Mouse (Mus musculus): ENCODE results near the gene Lrp11. TPM values are rescaled to one million over a fixed set of nuclear protein-coding genes. Genes with fewer than 3 reads are reported as not detected.

Gene Lrp11
- polyA plus RNA-seq, 1 experiment from 2014 or later = 0.52 TPM

GRCm38 (mm10) chr10:7623861-7624518 lies 34.4 kb downstream of the Lrp11 start:
- DNase-seq (no peak), ATAC-seq (ENCODE audit: low read depth) (no peak)
- H3K4me3 ChIP-seq (replicated peaks) = no peak overlapping the region
- no peak overlapping the region for H3K9ac ChIP-seq
- peaks cover 5% of the 10 kb centered on the region for H3K36me3 ChIP-seq
- 81% methylated on average over 3 of the region's 3 CpGs for WGBS (ENCODE audit: insufficient replicate concordance)
- H3K4me1 ChIP-seq (replicated peaks) = no peaks in the 10 kb centered on the region
- H3K27me3 ChIP-seq = no peaks in the 10 kb centered on the region
- H3K4me2 ChIP-seq = no peak overlapping the region
- H3K9me3 ChIP-seq (replicated peaks) = no peaks in the 10 kb centered on the region
- H3K27ac ChIP-seq = no peak overlapping the region

GRCm38 (mm10) chr10:7629092-7629491 lies 39.5 kb downstream of the Lrp11 start:
- H3K4me1 ChIP-seq (replicated peaks) = no peaks in the 10 kb centered on the region
- H3K27ac ChIP-seq = no peak overlapping the region
- DNase-seq = no peak
- H3K9me3 ChIP-seq (replicated peaks) = no peaks in the 10 kb centered on the region
- ATAC-seq (ENCODE audit: low read depth) = no peak
- H3K9ac ChIP-seq = no peak overlapping the region
- H3K36me3 ChIP-seq = peaks cover 38% of the 10 kb centered on the region
- no peak overlapping the region for H3K4me3 ChIP-seq (replicated peaks)
- no peak overlapping the region for H3K4me2 ChIP-seq
- H3K27me3 ChIP-seq = no peaks in the 10 kb centered on the region
- WGBS (ENCODE audit: insufficient replicate concordance) = 87% methylated on average over 4 of the region's 4 CpGs

GRCm38 (mm10) chr10:7630286-7630685 lies 40.7 kb downstream of the Lrp11 start:
- H3K4me3 ChIP-seq (replicated peaks) = no peak overlapping the region
- peaks cover 38% of the 10 kb centered on the region for H3K36me3 ChIP-seq
- H3K27me3 ChIP-seq = no peaks in the 10 kb centered on the region
- 87% methylated on average over 5 of the region's 5 CpGs for WGBS (ENCODE audit: insufficient replicate concordance)
- no peaks in the 10 kb centered on the region for H3K9me3 ChIP-seq (replicated peaks)
- no peak overlapping the region for H3K4me2 ChIP-seq
- no peaks in the 10 kb centered on the region for H3K4me1 ChIP-seq (replicated peaks)
- ATAC-seq (ENCODE audit: low read depth) (no peak), DNase-seq (no peak)
- no peak overlapping the region for H3K9ac ChIP-seq
- H3K27ac ChIP-seq = no peak overlapping the region

GRCm38 (mm10) chr10:7630951-7631720 lies 41.5 kb downstream of the Lrp11 start:
- ATAC-seq (ENCODE audit: low read depth) (no peak), DNase-seq (no peak)
- 75% methylated on average over 16 of the region's 16 CpGs for WGBS (ENCODE audit: insufficient replicate concordance)
- Histone ChIP-seq H3K4me1 (replicated peaks) (no peaks in the 10 kb centered on the region), H3K36me3 (peaks cover 38% of the 10 kb centered on the region), H3K4me3 (replicated peaks) (no peak overlapping the region), H3K27ac (no peak overlapping the region), H3K4me2 (no peak overlapping the region), H3K9me3 (replicated peaks) (no peaks in the 10 kb centered on the region), H3K27me3 (no peaks in the 10 kb centered on the region), H3K9ac (no peak overlapping the region)

- ATAC-seq (ENCODE audit: low read depth) (no peak), DNase-seq (no peak)
- H3K27ac ChIP-seq = no peak overlapping the region
- H3K27me3 ChIP-seq = no peaks in the 10 kb centered on the region
- H3K36me3 ChIP-seq = peaks cover 78% of the 10 kb centered on the region
- H3K4me2 ChIP-seq = no peak overlapping the region
- no peaks in the 10 kb centered on the region for H3K4me1 ChIP-seq (replicated peaks)
- 93% methylated on average over 12 of the region's 12 CpGs for WGBS (ENCODE audit: insufficient replicate concordance)
- no peaks in the 10 kb centered on the region for H3K9me3 ChIP-seq (replicated peaks)
- no peak overlapping the region for H3K4me3 ChIP-seq (replicated peaks)
- no peak overlapping the region for H3K9ac ChIP-seq
Observed at GRCm38 (mm10) chr10:7640366-7640765, 50.8 kb downstream of the Lrp11 start.

GRCm38 (mm10) chr10:7645911-7646310 lies 56.3 kb downstream of the Lrp11 start:
- Histone ChIP-seq H3K4me2 (no peak overlapping the region), H3K4me1 (replicated peaks) (no peaks in the 10 kb centered on the region), H3K27ac (no peak overlapping the region), H3K36me3 (peaks cover 70% of the 10 kb centered on the region), H3K4me3 (replicated peaks) (no peak overlapping the region), H3K9ac (no peak overlapping the region), H3K9me3 (replicated peaks) (no peaks in the 10 kb centered on the region), H3K27me3 (no peaks in the 10 kb centered on the region)
- DNase-seq = no peak
- WGBS (ENCODE audit: insufficient replicate concordance) = 73% methylated on average over 2 of the region's 2 CpGs
- ATAC-seq (ENCODE audit: low read depth) = no peak

GRCm38 (mm10) chr10:7649059-7649458 lies 59.5 kb downstream of the Lrp11 start:
- Histone ChIP-seq H3K4me3 (replicated peaks) (no peak overlapping the region), H3K4me2 (no peak overlapping the region), H3K9ac (no peak overlapping the region), H3K9me3 (replicated peaks) (no peaks in the 10 kb centered on the region), H3K27me3 (no peaks in the 10 kb centered on the region), H3K36me3 (peaks cover 44% of the 10 kb centered on the region), H3K27ac (no peak overlapping the region), H3K4me1 (replicated peaks) (no peaks in the 10 kb centered on the region)
- ATAC-seq (ENCODE audit: low read depth) = no peak
- WGBS (ENCODE audit: insufficient replicate concordance) = 86% methylated on average over 4 of the region's 4 CpGs
- no peak for DNase-seq

GRCm38 (mm10) chr10:7651057-7651456 lies 61.5 kb downstream of the Lrp11 start:
- 92% methylated on average over 2 of the region's 2 CpGs for WGBS (ENCODE audit: insufficient replicate concordance)
- Histone ChIP-seq H3K9me3 (replicated peaks) (no peaks in the 10 kb centered on the region), H3K9ac (no peak overlapping the region), H3K4me2 (no peak overlapping the region), H3K4me3 (replicated peaks) (no peak overlapping the region), H3K36me3 (peaks cover 41% of the 10 kb centered on the region), H3K27me3 (no peaks in the 10 kb centered on the region), H3K27ac (no peak overlapping the region), H3K4me1 (replicated peaks) (0 out of 2 replicates have a peak, but pooled peaks cover 5% of the 10 kb centered on the region)
- no peak for DNase-seq
- ATAC-seq (ENCODE audit: low read depth) = no peak

GRCm38 (mm10) chr10:7662471-7663141 lies 73.0 kb downstream of the Lrp11 start:
- peak; percentile 75 for ATAC-seq (ENCODE audit: low read depth)
- Histone ChIP-seq H3K36me3 (0 out of 2 replicates have a peak, but pooled peaks cover 6% of the 10 kb centered on the region), H3K4me2 (peak overlapping the region; percentile 84), H3K9me3 (replicated peaks) (no peaks in the 10 kb centered on the region), H3K27ac (peak overlapping the region; percentile 99), H3K4me1 (replicated peaks) (peaks cover 46% of the 10 kb centered on the region), H3K27me3 (no peaks in the 10 kb centered on the region), H3K4me3 (replicated peaks) (peak overlapping the region; percentile 98), H3K9ac (peak overlapping the region; percentile 97)
- under 1% methylated on average over 44 of the region's 44 CpGs for WGBS (ENCODE audit: insufficient replicate concordance)
- peak; percentile 69 for DNase-seq

- 0 out of 2 replicates have a peak, but pooled peaks cover 6% of the 10 kb centered on the region for H3K36me3 ChIP-seq
- H3K9ac ChIP-seq = peak overlapping the region; percentile 97
- ATAC-seq (ENCODE audit: low read depth) = peak; percentile 88
- H3K4me2 ChIP-seq = peak overlapping the region; percentile 84
- H3K27ac ChIP-seq = peak overlapping the region; percentile 99
- H3K27me3 ChIP-seq = no peaks in the 10 kb centered on the region
- under 1% methylated on average over 64 of the region's 64 CpGs for WGBS (ENCODE audit: insufficient replicate concordance)
- peaks cover 49% of the 10 kb centered on the region for H3K4me1 ChIP-seq (replicated peaks)
- H3K4me3 ChIP-seq (replicated peaks) = peak overlapping the region; percentile 98
- peak; percentile 91 for DNase-seq
- no peaks in the 10 kb centered on the region for H3K9me3 ChIP-seq (replicated peaks)
Observed at GRCm38 (mm10) chr10:7663159-7664026, 73.8 kb downstream of the Lrp11 start.
